Mouse (Mus musculus): Measurements from ENCODE around the gene Gpr107. TPM values are rescaled to one million over a fixed set of nuclear protein-coding genes. Genes with fewer than 3 reads are reported as not detected.

Gpr107 gene
- polyA plus RNA-seq, 1 experiment from 2014 or later = 41.4 TPM

- Histone ChIP-seq H3K27me3 (no peaks in the 10 kb centered on the region), H3K4me1 (peaks cover 77% of the 10 kb centered on the region), H3K4me2 (peak overlapping the region; percentile 76), H3K4me3 (replicated peaks) (peak overlapping the region; percentile 44), H3K27ac (0 out of 2 replicates have a peak overlapping the region, but pooled peaks have one; percentile 42), H3K9ac (peak overlapping the region; percentile 56; the same call in 1 of the 2 replicates), H3K36me3 (replicated peaks) (0 out of 2 replicates have a peak, but pooled peaks cover 3% of the 10 kb centered on the region), H3K9me3 (no peaks in the 10 kb centered on the region)
- 0 out of 2 replicates have a peak, but pooled peaks have one; percentile 10 for ATAC-seq (ENCODE audit: low FRiP score)
- WGBS = 17% methylated on average over 9 of the region's 9 CpGs
Observed at GRCm38 (mm10) chr2:31259367-31259920, 107.3 kb downstream of the Gpr107 start.

- Histone ChIP-seq H3K9ac (no peak overlapping the region), H3K4me1 (peaks cover 77% of the 10 kb centered on the region), H3K27me3 (no peaks in the 10 kb centered on the region), H3K36me3 (replicated peaks) (0 out of 2 replicates have a peak, but pooled peaks cover 3% of the 10 kb centered on the region), H3K9me3 (no peaks in the 10 kb centered on the region), H3K4me3 (replicated peaks) (no peak overlapping the region), H3K4me2 (no peak overlapping the region), H3K27ac (no peak overlapping the region)
- whole genome bisulfite sequencing = 90% methylated on average over 8 of the region's 8 CpGs
- no peak for ATAC-seq (ENCODE audit: low FRiP score)
Observed at GRCm38 (mm10) chr2:31260549-31260948, 108.4 kb downstream of the Gpr107 start.

GRCm38 (mm10) chr2:31263039-31263461 lies 110.9 kb downstream of the Gpr107 start:
- H3K27ac ChIP-seq = peak overlapping the region; percentile 76
- H3K9ac ChIP-seq = no peak overlapping the region
- no peak overlapping the region for H3K4me3 ChIP-seq (replicated peaks)
- no peaks in the 10 kb centered on the region for H3K9me3 ChIP-seq
- peaks cover 8% of the 10 kb centered on the region; the same call in 1 of the 2 replicates for H3K36me3 ChIP-seq (replicated peaks)
- WGBS = 83% methylated on average over 8 of the region's 8 CpGs
- H3K4me2 ChIP-seq = no peak overlapping the region
- H3K27me3 ChIP-seq = no peaks in the 10 kb centered on the region
- no peak for ATAC-seq (ENCODE audit: low FRiP score)
- H3K4me1 ChIP-seq = peaks cover 68% of the 10 kb centered on the region

GRCm38 (mm10) chr2:31263746-31264378 lies 111.7 kb downstream of the Gpr107 start:
- no peak; the same call in 1 of the 2 replicates for ATAC-seq (ENCODE audit: low FRiP score)
- peak overlapping the region; percentile 25; the same call in 1 of the 2 replicates for H3K4me2 ChIP-seq
- H3K36me3 ChIP-seq (replicated peaks) = peaks cover 8% of the 10 kb centered on the region; the same call in 1 of the 2 replicates
- WGBS = 48% methylated on average over 10 of the region's 10 CpGs
- no peaks in the 10 kb centered on the region for H3K27me3 ChIP-seq
- peak overlapping the region; percentile 76 for H3K27ac ChIP-seq
- H3K9me3 ChIP-seq = no peaks in the 10 kb centered on the region
- peaks cover 68% of the 10 kb centered on the region for H3K4me1 ChIP-seq
- H3K9ac ChIP-seq = peak overlapping the region; percentile 3; the same call in 1 of the 2 replicates
- no peak overlapping the region for H3K4me3 ChIP-seq (replicated peaks)

GRCm38 (mm10) chr2:31267447-31267846 lies 115.3 kb downstream of the Gpr107 start:
- no peaks in the 10 kb centered on the region for H3K9me3 ChIP-seq
- peaks cover 62% of the 10 kb centered on the region for H3K4me1 ChIP-seq
- H3K4me2 ChIP-seq = no peak overlapping the region
- no peak overlapping the region for H3K9ac ChIP-seq
- H3K36me3 ChIP-seq (replicated peaks) = peaks cover 9% of the 10 kb centered on the region; the same call in 1 of the 2 replicates
- ATAC-seq (ENCODE audit: low FRiP score) = peak; percentile 61
- no peaks in the 10 kb centered on the region for H3K27me3 ChIP-seq
- H3K4me3 ChIP-seq (replicated peaks) = no peak overlapping the region
- WGBS = 12% methylated on average over 6 of the region's 6 CpGs
- H3K27ac ChIP-seq = peak overlapping the region; percentile 62

Other genes starting within 250 kb of the Gpr107 start
- gene Ptges, start 222.5 kb upstream of the Gpr107 start, polyA plus RNA-seq (2016; fragmentation: Nextera tagmentation; extraction: Ambion mirVana) = 2.5 and 2.7 TPM in 2 replicates
- 24.1 and 27.3 TPM in 2 replicates for gene Tor1b, start 199.4 kb upstream of the Gpr107 start, polyA plus RNA-seq (2016; fragmentation: Nextera tagmentation; extraction: Ambion mirVana)
- 85.4 and 86.1 TPM in 2 replicates for gene Tor1a, start 184.4 kb upstream of the Gpr107 start, polyA plus RNA-seq (2016; fragmentation: Nextera tagmentation; extraction: Ambion mirVana)
- 66.6 and 70.5 TPM in 2 replicates for gene BC005624, start 170.1 kb upstream of the Gpr107 start, polyA plus RNA-seq (2016; fragmentation: Nextera tagmentation; extraction: Ambion mirVana)
- gene Usp20, start 170.0 kb upstream of the Gpr107 start, polyA plus RNA-seq (2016; fragmentation: Nextera tagmentation; extraction: Ambion mirVana) = 29.5 and 30.6 TPM in 2 replicates
- gene Fnbp1, start 10.3 kb upstream of the Gpr107 start, polyA plus RNA-seq (2016; fragmentation: Nextera tagmentation; extraction: Ambion mirVana) = 16.3 and 18.9 TPM in 2 replicates
- gene Ncs1, start 93.5 kb downstream of the Gpr107 start, polyA plus RNA-seq (2016; fragmentation: Nextera tagmentation; extraction: Ambion mirVana) = 65.3 and 70.0 TPM in 2 replicates
- gene Hmcn2, start 162.1 kb downstream of the Gpr107 start, polyA plus RNA-seq (2016; fragmentation: Nextera tagmentation; extraction: Ambion mirVana) = 0.08 and 0.09 TPM in 2 replicates